Mouse (Mus musculus) bone marrow macrophage, adult 2 months (primary cell): Measurements from ENCODE around the gene Cep83.

Experiments
- CTCF ChIP-seq: IDR thresholded peaks from 2 replicates; pipeline ENCODE4 v1.5.1; 2012; ENCODE audit warnings: low read depth, mild to moderate bottlenecking, low read length, moderate library complexity
- POLR2A ChIP-seq: IDR thresholded peaks from 2 replicates; pipeline ENCODE4 v1.6.1; 2012; ENCODE audit warnings: mild to moderate bottlenecking, low read depth, low read length, borderline replicate concordance

- TF ChIP-seq CTCF = no peak
- TF ChIP-seq POLR2A = no peak
Observed at GRCm38 (mm10) chr10:94825951-94826350, 137.5 kb downstream of the Cep83 start.
